Comparison of ENCODE assay signal across 28 mouse cellular contexts in the genomic region with DNA sequence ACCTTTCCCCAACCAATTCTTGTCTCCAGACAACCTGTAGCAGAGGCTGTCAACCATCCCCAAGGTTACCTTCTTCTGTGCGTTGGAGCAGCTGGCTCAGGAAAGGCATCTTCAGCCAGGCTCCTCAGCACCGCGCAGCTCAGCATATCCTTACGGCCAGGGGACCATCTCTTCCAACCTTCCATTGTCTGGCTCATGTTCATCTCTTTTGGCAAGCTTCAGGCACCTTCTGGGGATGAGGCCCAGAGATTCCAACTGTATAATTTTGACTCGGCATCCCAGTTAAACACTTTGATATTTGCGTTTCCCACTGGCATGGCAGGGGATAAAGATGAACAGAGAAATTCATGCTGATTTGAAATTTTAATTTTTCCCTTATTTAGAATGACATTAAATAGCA. TPM values are rescaled to one million over a fixed set of nuclear protein-coding genes. Genes with fewer than 3 reads are reported as not detected.
DNase-seq lines count a peak whose midpoint lies in the region; TF ChIP-seq lines count a peak whose summit lies in the region.
"Had no signal": no experiment of that assay in that cellular context is flagged by ENCODE, and none has a peak within 500 bp of the region (broad histone marks: within the 10 kb centered on the region; RNA-seq: fewer than 3 reads in every experiment).

No protein-coding gene starts in this region.

- no peaks in the 10 kb centered on the region for H3K27me3 ChIP-seq in cerebellum, adult 2 months (ENCODE audit: control insufficient read depth, insufficient read depth, low read length)
- H3K27me3 ChIP-seq: heart, embryonic 13.5 days; limb, embryonic 15.5 days; liver, embryonic 13.5 days had no signal

- H3K27ac ChIP-seq in cerebellum, adult 2 months (ENCODE audit: insufficient read depth, low read length) = no peak overlapping the region
- H3K27ac ChIP-seq: heart, embryonic 13.5 days; hindbrain, embryonic 14.5 days; limb, embryonic 10.5 days; limb, embryonic 15.5 days; liver, embryonic 13.5 days had no signal

- H3K4me3 ChIP-seq in cerebellum, adult 2 months (replicated peaks; ENCODE audit: insufficient read depth, low read depth, low read length) = no peak overlapping the region
- H3K4me3 ChIP-seq: erythroblast, embryonic 14.5 days; heart, embryonic 13.5 days; limb, embryonic 10.5 days; limb, embryonic 15.5 days; liver, embryonic 13.5 days had no signal

- DNase-seq in cerebellum, adult 2 months = peak; percentile 14 to 48
- DNase-seq in cerebellum, adult 11 months = no peak
- peak; percentile 16 for DNase-seq in layer of hippocampus, adult 11-12 months (ENCODE audit: low spot score)
- DNase-seq in layer of hippocampus, postnatal 10 days (ENCODE audit: low spot score in 2 of 2) = no peak
- peak; percentile 38 to 58 for DNase-seq in right cerebral cortex, postnatal 10 days (ENCODE audit: low spot score in 2 of 2)
- no peak for DNase-seq in right cerebral cortex, postnatal 4 days
- peak; percentile 14 to 16 for DNase-seq in cerebellum, postnatal 36 days
- no peak for DNase-seq in lung, postnatal 25 days (ENCODE audit: low spot score)
- DNase-seq: adrenal gland, postnatal 14 days; gastrocnemius, postnatal 10 days; heart, postnatal 10 days; kidney, adult 9 months; kidney, postnatal 10 days; liver, embryonic 13.5 days; lung, adult 18-20 months; lung, postnatal 10 days; midbrain, embryonic 14.5 days; thymus, postnatal 4 days had no signal

- TF ChIP-seq POLR2A in cerebellum, adult 2 months (IDR thresholded peaks at IDR 0.05; ENCODE audit: borderline replicate concordance, insufficient read depth, low read length) = no peak

- peaks cover 3% of the 10 kb centered on the region; the same call in 1 of the 2 replicates for H3K4me1 ChIP-seq in cerebellum, adult 2 months (ENCODE audit: control insufficient read depth, insufficient read depth, low read length)
- H3K4me1 ChIP-seq: heart, embryonic 13.5 days; limb, embryonic 10.5 days; limb, embryonic 15.5 days; liver, embryonic 13.5 days had no signal

- 8% methylated on average over 6 of the region's 6 CpGs for WGBS in cerebellum, adult 2 months

- no peak for TF ChIP-seq CTCF in cerebellum, adult 2 months (IDR thresholded peaks at IDR 0.05; ENCODE audit: borderline replicate concordance, insufficient read depth, low read depth, low read length)

RNA-seq across cellular contexts. Expression of gene Pank3, which starts 25.7 kb away (rescaled TPM):
- 22.8 and 24.2 TPM in 2 replicates for polyA plus RNA-seq in cerebellum, adult 2 months (2012; rRNA removed)
- total RNA-seq in layer of hippocampus, postnatal 10 days (2021) = 10 to 100 TPM; 63.3 to 64.6 TPM

RNA-seq across cellular contexts. Expression of gene Fbll1, which starts 55.1 kb away (rescaled TPM):
- 45.5 TPM in 2 replicates for polyA plus RNA-seq in cerebellum, adult 2 months (2012; rRNA removed)
- total RNA-seq in layer of hippocampus, postnatal 10 days (2021) = 10 to 100 TPM; 51.2 to 54.3 TPM
- total RNA-seq: heart, adult 8-10 months; heart, postnatal 10 days; MEL; monocyte, adult 5-6 weeks had no signal
- polyA plus RNA-seq: erythroblast, embryonic 14.5 days; gonadal fat pad, adult 2 months; heart, embryonic 13.5 days; limb, embryonic 10.5 days; liver, embryonic 13.5 days; thymus, postnatal 0 days had no signal

Comparison
In these comparisons a context has a peak if more than half of its experiments do, and no peak if none do; other contexts are left out.
1. DNase-seq: peak in cerebellum, adult 2 months (2 of 2), layer of hippocampus, adult 11-12 months (single experiment), right cerebral cortex, postnatal 10 days (2 of 2) and cerebellum, postnatal 36 days (2 of 2); none in cerebellum, adult 11 months (single experiment), layer of hippocampus, postnatal 10 days (0 of 2), right cerebral cortex, postnatal 4 days (single experiment) and lung, postnatal 25 days (single experiment).